Mouse (Mus musculus): Measurements from ENCODE around the gene Foxk2. TPM values are rescaled to one million over a fixed set of nuclear protein-coding genes. Genes with fewer than 3 reads are reported as not detected.
A peak's percentile ranks its signal among the peaks of the same experiment; 100 is the strongest.

Gene Foxk2
- polyA plus RNA-seq (2015; fragmentation: Nextera tagmentation; extraction: Ambion mirVana) = 2.3 and 2.6 TPM in 2 replicates

- Histone ChIP-seq H3K9me3 (ENCODE audit: low read length) (no peaks in the 10 kb centered on the region), H3K27me3 (ENCODE audit: insufficient read depth, low read length) (no peaks in the 10 kb centered on the region), H3K4me3 (ENCODE audit: low read depth, low read length) (peak within 1 kb of the TSS; percentile 91), H3K36me3 (replicated peaks; ENCODE audit: insufficient read depth, low read length) (peaks cover 39% of the 10 kb centered on the region), H3K27ac (ENCODE audit: low read depth) (peak within 1 kb of the TSS; percentile 92), H3K9ac (replicated peaks) (peak within 1 kb of the TSS; percentile 96), H3K4me2 (ENCODE audit: low read depth, low read length) (peak within 1 kb of the TSS; percentile 85), H3K4me1 (ENCODE audit: insufficient read depth) (peaks cover 19% of the 10 kb centered on the region)
- DNase-seq = peak; percentile 93
- WGBS (ENCODE audit: insufficient replicate concordance) = under 1% methylated on average over 82 of the region's 91 CpGs
- peak; percentile 99 for ATAC-seq
- TF ChIP-seq EP300 (IDR thresholded peaks at IDR 0.05; ENCODE audit: low read depth) = no peak
Observed at GRCm38 (mm10) chr11:121259160-121260100, at the start of gene Foxk2. Gene Foxk2, plus strand, starts transcription at chr11:121259990.

- Histone ChIP-seq H3K4me2 (ENCODE audit: low read depth, low read length) (no peak overlapping the region), H3K4me3 (ENCODE audit: low read depth, low read length) (no peak overlapping the region), H3K27me3 (ENCODE audit: insufficient read depth, low read length) (no peaks in the 10 kb centered on the region), H3K9ac (replicated peaks) (no peak overlapping the region), H3K27ac (ENCODE audit: low read depth) (no peak overlapping the region), H3K36me3 (replicated peaks; ENCODE audit: insufficient read depth, low read length) (peaks cover 31% of the 10 kb centered on the region), H3K4me1 (ENCODE audit: insufficient read depth) (no peaks in the 10 kb centered on the region), H3K9me3 (ENCODE audit: low read length) (no peaks in the 10 kb centered on the region)
- no peak for DNase-seq
- TF ChIP-seq CTCF (IDR thresholded peaks at IDR 0.05; ENCODE audit: low read depth) (no peak), EP300 (IDR thresholded peaks at IDR 0.05; ENCODE audit: low read depth) (no peak)
- WGBS (ENCODE audit: insufficient replicate concordance) = 92% methylated on average over 3 of the region's 3 CpGs
- no peak for ATAC-seq
Observed at GRCm38 (mm10) chr11:121216831-121217230, 43.0 kb upstream of the Foxk2 start.

- H3K27me3 ChIP-seq (ENCODE audit: insufficient read depth, low read length) = no peaks in the 10 kb centered on the region
- no peak for TF ChIP-seq EP300 (IDR thresholded peaks at IDR 0.05; ENCODE audit: low read depth)
- no peak for TF ChIP-seq CTCF (IDR thresholded peaks at IDR 0.05; ENCODE audit: low read depth)
- H3K4me2 ChIP-seq (ENCODE audit: low read depth, low read length) = no peak overlapping the region
- 87% methylated on average over 11 of the region's 11 CpGs for WGBS (ENCODE audit: insufficient replicate concordance)
- ATAC-seq (no peak), DNase-seq (no peak)
- H3K4me1 ChIP-seq (ENCODE audit: insufficient read depth) = no peaks in the 10 kb centered on the region
- no peak overlapping the region for H3K27ac ChIP-seq (ENCODE audit: low read depth)
- H3K4me3 ChIP-seq (ENCODE audit: low read depth, low read length) = no peak overlapping the region
- H3K9me3 ChIP-seq (ENCODE audit: low read length) = no peaks in the 10 kb centered on the region
- H3K9ac ChIP-seq (replicated peaks) = no peak overlapping the region
- peaks cover 56% of the 10 kb centered on the region for H3K36me3 ChIP-seq (replicated peaks; ENCODE audit: insufficient read depth, low read length)
Observed at GRCm38 (mm10) chr11:121219776-121220175, 40.0 kb upstream of the Foxk2 start.

- Histone ChIP-seq H3K4me1 (ENCODE audit: insufficient read depth) (no peaks in the 10 kb centered on the region), H3K9ac (replicated peaks) (no peak overlapping the region), H3K27ac (ENCODE audit: low read depth) (no peak overlapping the region), H3K27me3 (ENCODE audit: insufficient read depth, low read length) (no peaks in the 10 kb centered on the region), H3K4me3 (ENCODE audit: low read depth, low read length) (no peak overlapping the region), H3K9me3 (ENCODE audit: low read length) (no peaks in the 10 kb centered on the region), H3K4me2 (ENCODE audit: low read depth, low read length) (no peak overlapping the region), H3K36me3 (replicated peaks; ENCODE audit: insufficient read depth, low read length) (peaks cover 66% of the 10 kb centered on the region)
- DNase-seq (no peak), ATAC-seq (no peak)
- no peak for TF ChIP-seq CTCF (IDR thresholded peaks at IDR 0.05; ENCODE audit: low read depth)
- TF ChIP-seq EP300 (IDR thresholded peaks at IDR 0.05; ENCODE audit: low read depth) = no peak
- WGBS (ENCODE audit: insufficient replicate concordance) = 88% methylated on average over 5 of the region's 5 CpGs
Observed at GRCm38 (mm10) chr11:121220771-121221170, 39.0 kb upstream of the Foxk2 start.

GRCm38 (mm10) chr11:121221321-121222010 is 38.3 kb upstream of the Foxk2 start:
- H3K27me3 ChIP-seq (ENCODE audit: insufficient read depth, low read length) = no peaks in the 10 kb centered on the region
- H3K9me3 ChIP-seq (ENCODE audit: low read length) = no peaks in the 10 kb centered on the region
- H3K4me1 ChIP-seq (ENCODE audit: insufficient read depth) = no peaks in the 10 kb centered on the region
- TF ChIP-seq CTCF (IDR thresholded peaks at IDR 0.05; ENCODE audit: low read depth) = no peak
- TF ChIP-seq EP300 (IDR thresholded peaks at IDR 0.05; ENCODE audit: low read depth) = no peak
- WGBS (ENCODE audit: insufficient replicate concordance) = 72% methylated on average over 6 of the region's 6 CpGs
- H3K9ac ChIP-seq (replicated peaks) = no peak overlapping the region
- H3K27ac ChIP-seq (ENCODE audit: low read depth) = no peak overlapping the region
- H3K36me3 ChIP-seq (replicated peaks; ENCODE audit: insufficient read depth, low read length) = peaks cover 73% of the 10 kb centered on the region
- H3K4me3 ChIP-seq (ENCODE audit: low read depth, low read length) = no peak overlapping the region
- no peak for ATAC-seq
- H3K4me2 ChIP-seq (ENCODE audit: low read depth, low read length) = no peak overlapping the region
- no peak for DNase-seq

Measured in liver, postnatal 0 days (tissue).